Mouse (Mus musculus): Measurements from ENCODE around the gene Cep95.

- TF ChIP-seq CTCF (IDR thresholded peaks at IDR 0.05; ENCODE audit: insufficient read depth, low read length), result no peak
- TF ChIP-seq POLR2A (IDR thresholded peaks at IDR 0.05; ENCODE audit: borderline replicate concordance, extremely low read depth, low read depth, low read length), result no peak
These were observed 30.0 kb upstream of the Cep95 start for GRCm38 (mm10) chr11:106759028-106759427.

Data from lung, adult 2 months (tissue).